Mouse (Mus musculus): ENCODE data around the gene Igsf9b. TPM values are rescaled to one million over a fixed set of nuclear protein-coding genes. Genes with fewer than 3 reads are reported as not detected.

The Igsf9b gene
- total and polyA plus RNA-seq, 3 experiments, result 1.8 to 12.4 (median 5.2) TPM

- H3K4me2 ChIP-seq (ENCODE audit: insufficient read depth, low read depth, poor library complexity, severe bottlenecking), result peak overlapping the region; percentile 71
- no peak for DNase-seq (ENCODE audit: extremely low read depth)
- H3K27ac ChIP-seq (ENCODE audit: insufficient read depth, low read depth), result peak overlapping the region; percentile 98
- peak overlapping the region; percentile 79 for H3K9ac ChIP-seq (ENCODE audit: insufficient read depth, low read depth)
- no peaks in the 10 kb centered on the region for H3K27me3 ChIP-seq (replicated peaks)
- H3K4me3 ChIP-seq (replicated peaks in 1 of 3; ENCODE audit: low read depth in 2 of 3, low read length in 2 of 3, poor library complexity in 1 of 3), result peak overlapping the region; percentile 62 to 86 (median 62)
- dilution Hi-C loops (cut with MboI; ENCODE audit: extremely low pct_ligation_motif_present, extremely low pct_unique_long_range_greater_than_20kb, low sequenced_read_pairs) (no loop called here), in situ Hi-C loops (cut with MboI; ENCODE audit: low pct_ligation_motif_present, low pct_unique_long_range_greater_than_20kb, low sequenced_read_pairs) (loop anchor here (5.0 kb wide), 1 partner anchor 32 kb away; no protein-coding TSS in a partner anchor)
- peaks cover 24% of the 10 kb centered on the region for H3K79me2 ChIP-seq (replicated peaks; ENCODE audit: control insufficient read depth, extremely low read depth, insufficient read depth, poor library complexity, severe bottlenecking)
- peaks cover 40 to 92% of the 10 kb centered on the region in 2 experiments for H3K4me1 ChIP-seq (ENCODE audit: control insufficient read depth in 1 of 2, insufficient read depth in 2 of 2)
- peaks cover 0 to 2% of the 10 kb centered on the region in 2 experiments for H3K36me3 ChIP-seq (replicated peaks in 1 of 2; ENCODE audit: control insufficient read depth in 1 of 2, insufficient read depth in 1 of 2, low read length in 1 of 2)
- peaks cover 4% of the 10 kb centered on the region for H3K9me3 ChIP-seq (replicated peaks; ENCODE audit: low read length)
- TF ChIP-seq MEF2A (IDR thresholded peaks at IDR 0.05; ENCODE audit: borderline replicate concordance, low read depth, low read length) (no peak), POLR2A (IDR thresholded peaks at IDR 0.05; ENCODE audit: low read depth, low read length) (peak; percentile 18; the same call in 1 of the 2 replicates), CHD2 (IDR thresholded peaks at IDR 0.05; ENCODE audit: low read length) (no peak), ELF1 (IDR thresholded peaks at IDR 0.05; ENCODE audit: low read depth, low read length) (peak; percentile 39; the same call in 1 of the 2 replicates), CHD1 (IDR thresholded peaks at IDR 0.05; ENCODE audit: low read depth, low read length) (peak; percentile 56; the same call in 1 of the 2 replicates), MAX (IDR thresholded peaks at IDR 0.05; ENCODE audit: low read length) (peak; percentile 72), MAZ (IDR thresholded peaks at IDR 0.05; ENCODE audit: low read depth, low read length) (no peak), MXI1 (IDR thresholded peaks at IDR 0.05; ENCODE audit: low read depth, low read length) (peak; percentile 74), MYC (IDR thresholded peaks at IDR 0.05; ENCODE audit: low read depth, low read length) (peak; percentile 78), E2F4 (IDR thresholded peaks at IDR 0.05; ENCODE audit: insufficient replicate concordance, low read depth, low read length) (no peak), ETS1 (conservative IDR thresholded peaks at IDR 0.05; ENCODE audit: low read depth, low read length) (no peak), ZMIZ1 (IDR thresholded peaks at IDR 0.05; ENCODE audit: low read depth, low read length) (no peak)
These were observed 5.6 kb downstream of the Igsf9b start for GRCm38 (mm10) chr9:27304485-27305102.

DNA sequence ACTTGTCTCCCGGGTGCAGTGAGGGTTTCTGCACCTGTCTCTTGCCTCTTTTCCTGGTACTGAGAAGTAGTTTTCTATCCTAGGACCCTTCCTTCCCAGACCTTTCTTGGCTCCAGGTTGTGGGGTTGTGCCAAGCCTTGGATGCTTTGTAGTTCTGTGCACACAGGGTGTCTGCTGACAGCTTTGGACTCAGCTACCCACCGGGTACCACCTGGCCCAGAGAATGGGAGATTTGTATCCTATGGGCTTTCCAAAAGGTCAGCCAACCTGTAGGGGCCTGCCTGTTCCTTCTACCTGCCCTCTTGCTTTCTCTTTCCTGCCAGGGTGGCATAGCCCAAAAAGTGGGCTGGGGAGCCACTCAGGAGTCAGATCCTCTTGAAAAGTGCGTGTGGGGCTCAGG lies 6.5 kb downstream of the Igsf9b start:
- Histone ChIP-seq H3K9me3 (replicated peaks; ENCODE audit: low read length) (no peaks in the 10 kb centered on the region), H3K79me2 (replicated peaks; ENCODE audit: control insufficient read depth, extremely low read depth, insufficient read depth, poor library complexity, severe bottlenecking) (peaks cover 24% of the 10 kb centered on the region), H3K36me3 (replicated peaks in 1 of 2; ENCODE audit: control insufficient read depth in 1 of 2, insufficient read depth in 1 of 2, low read length in 1 of 2) (peaks cover 5 to 11% of the 10 kb centered on the region in 2 experiments), H3K4me2 (ENCODE audit: insufficient read depth, low read depth, poor library complexity, severe bottlenecking) (peak overlapping the region; percentile 71), H3K4me3 (replicated peaks in 1 of 3; ENCODE audit: low read depth in 2 of 3, low read length in 2 of 3, poor library complexity in 1 of 3) (peak overlapping the region; percentile 62 to 86 (median 62)), H3K4me1 (ENCODE audit: control insufficient read depth in 1 of 2, insufficient read depth in 2 of 2) (peaks cover 47 to 95% of the 10 kb centered on the region in 2 experiments), H3K27me3 (replicated peaks) (no peaks in the 10 kb centered on the region), H3K9ac (ENCODE audit: insufficient read depth, low read depth) (peak overlapping the region; percentile 79), H3K27ac (ENCODE audit: insufficient read depth, low read depth) (peak overlapping the region; percentile 98)
- DNase-seq (ENCODE audit: extremely low read depth), result no peak
- in situ Hi-C loops (cut with MboI; ENCODE audit: low pct_ligation_motif_present, low pct_unique_long_range_greater_than_20kb, low sequenced_read_pairs), result loop anchor here (5.0 kb wide), 1 partner anchor 33 kb away; no protein-coding TSS in a partner anchor
- dilution Hi-C loops (cut with MboI; ENCODE audit: extremely low pct_ligation_motif_present, extremely low pct_unique_long_range_greater_than_20kb, low sequenced_read_pairs), result no loop called here
- TF ChIP-seq JUND (conservative IDR thresholded peaks at IDR 0.05; ENCODE audit: low read depth, low read length) (no peak), EP300 (IDR thresholded peaks at IDR 0.05; ENCODE audit: low read length) (no peak), CTCF (conservative IDR thresholded peaks at IDR 0.05 in 1 of 2, IDR thresholded peaks at IDR 0.05 in 1 of 2; ENCODE audit: low read depth in 2 of 2, low read length in 2 of 2) (no peak), POLR2AphosphoS2 (IDR thresholded peaks at IDR 0.05; ENCODE audit: low read depth, low read length) (no peak), ZNF384 (IDR thresholded peaks at IDR 0.05; ENCODE audit: low read depth, low read length) (no peak), USF2 (conservative IDR thresholded peaks at IDR 0.05; ENCODE audit: low read depth, low read length) (no peak), ELF1 (IDR thresholded peaks at IDR 0.05; ENCODE audit: low read depth, low read length) (no peak), CHD2 (IDR thresholded peaks at IDR 0.05; ENCODE audit: low read length) (no peak), PAX5 (IDR thresholded peaks at IDR 0.05; ENCODE audit: low read length) (no peak), CHD1 (IDR thresholded peaks at IDR 0.05; ENCODE audit: low read depth, low read length) (no peak), USF1 (IDR thresholded peaks at IDR 0.05; ENCODE audit: low read depth, low read length) (no peak), BHLHE40 (IDR thresholded peaks at IDR 0.05; ENCODE audit: low read depth, low read length) (no peak), MYC (IDR thresholded peaks at IDR 0.05; ENCODE audit: low read depth, low read length) (no peak), RAD21 (IDR thresholded peaks at IDR 0.05; ENCODE audit: low read depth, low read length) (no peak), NRF1 (IDR thresholded peaks at IDR 0.05; ENCODE audit: low read depth, low read length) (no peak)

All from CH12.LX (cell line).